Mouse (Mus musculus) liver, embryonic 14.5 days (tissue): ENCODE results near the gene Zfp78. TPM values are rescaled to one million over a fixed set of nuclear protein-coding genes. Genes with fewer than 3 reads are reported as not detected.

Experiments
- ATAC-seq: fragments of 200-750 bp; cut with Nextera tagmentation; 2 replicates; pipeline ENCODE4 v1.8.0; 2017; ENCODE audit warnings: moderate number of reproducible peaks, mild to moderate bottlenecking, moderate library complexity; ENCODE audit not compliant: insufficient read depth
- DNase-seq, 3 experiments: peaks; one replicate each; pipeline ENCODE4 v3.0.0-alpha.2; 2012 to 2013; ENCODE audit warnings: low read depth in 3 of 3, low spot score in 3 of 3
- H3K27ac ChIP-seq: fragments of 300-500 bp; sonication (generic); 2 replicates; pipeline ENCODE4 v1.5.1; 2014; ENCODE audit warnings: moderate library complexity, mild to moderate bottlenecking, control low read depth, inconsistent platforms
- H3K27me3 ChIP-seq: fragments of 300-500 bp; sonication (generic); 2 replicates; pipeline ENCODE4 v1.6.1; 2014; ENCODE audit warnings: mild to moderate bottlenecking, low read length, moderate library complexity; ENCODE audit not compliant: control insufficient read depth, insufficient read depth
- H3K36me3 ChIP-seq: fragments of 300-500 bp; sonication (generic); replicated peaks from 2 replicates; pipeline ENCODE4 v1.6.1; 2014; ENCODE audit warnings: low read depth; ENCODE audit not compliant: control insufficient read depth, insufficient read depth
- H3K4me1 ChIP-seq, 2 experiments: fragments of 200-500 bp in 1 of 2; fragments of 300-500 bp in 1 of 2; sonication (generic) in 1 of 2; replicated peaks; 2 replicates each; pipeline ENCODE4 v1.6.1; 2012 to 2014; ENCODE audit warnings: antibody characterized with exemption in 1 of 2, inconsistent platforms in 1 of 2, low read length in 1 of 2; ENCODE audit not compliant: control insufficient read depth in 2 of 2, insufficient read depth in 2 of 2
- H3K4me2 ChIP-seq: fragments of 300-500 bp; sonication (generic); 2 replicates; pipeline ENCODE4 v1.6.1; 2014; ENCODE audit warnings: low read depth, mild to moderate bottlenecking, control low read depth, moderate library complexity
- H3K4me3 ChIP-seq, 2 experiments: fragments of 200-500 bp in 1 of 2; fragments of 300-500 bp in 1 of 2; sonication (generic) in 1 of 2; 2 replicates each; pipeline ENCODE4 v1.5.1; 2012 to 2014; ENCODE audit warnings: low read depth in 2 of 2, low read length in 2 of 2, mild to moderate bottlenecking in 2 of 2, control low read depth in 1 of 2, inconsistent platforms in 1 of 2, moderate library complexity in 1 of 2; ENCODE audit not compliant: insufficient read depth in 1 of 2
- H3K9ac ChIP-seq: fragments of 300-500 bp; sonication (generic); replicated peaks from 2 replicates; pipeline ENCODE4 v1.6.1; 2014; ENCODE audit warnings: mild to moderate bottlenecking, control low read depth, moderate library complexity
- H3K9me3 ChIP-seq: fragments of 300-500 bp; sonication (generic); 2 replicates; pipeline ENCODE4 v1.6.1; 2016; ENCODE audit warnings: low read length, mixed read lengths; ENCODE audit not compliant: control insufficient read depth
- CTCF ChIP-seq: IDR thresholded peaks from 2 replicates; pipeline ENCODE4 v1.5.1; 2016; ENCODE audit warnings: antibody characterized with exemption, low read depth, control low read depth
- EP300 ChIP-seq: IDR thresholded peaks from 2 replicates; pipeline ENCODE4 v1.6.1; 2016; ENCODE audit warnings: antibody characterized with exemption, low read depth
- WGBS: fragments of 180-500 bp; shearing (Covaris S2); extraction: QIAGEN DNeasy Blood & Tissue Kit; methylation state at CpG from one replicate; pipeline ENCODE4 v1.1.7; 2014; ENCODE audit not compliant: insufficient replicate concordance; 5-methylcytosine and 5-hydroxymethylcytosine counted together
- polyA plus RNA-seq, 2 experiments: library from polyadenylated mRNA; depleted of rRNA in 1 of 2; stranded (reverse) in 1 of 2; unstranded in 1 of 2; fragments of >200 nt; fragmentation: Nextera tagmentation in 1 of 2; extraction: Ambion mirVana in 1 of 2; gene quantifications; 2 replicates each; pipeline versions ENCODE4 v1.2.1 to v1.2.3; 2012 to 2014

Gene Zfp78
- polyA plus RNA-seq, 2 experiments, result 0.67 to 0.83 TPM

DNA sequence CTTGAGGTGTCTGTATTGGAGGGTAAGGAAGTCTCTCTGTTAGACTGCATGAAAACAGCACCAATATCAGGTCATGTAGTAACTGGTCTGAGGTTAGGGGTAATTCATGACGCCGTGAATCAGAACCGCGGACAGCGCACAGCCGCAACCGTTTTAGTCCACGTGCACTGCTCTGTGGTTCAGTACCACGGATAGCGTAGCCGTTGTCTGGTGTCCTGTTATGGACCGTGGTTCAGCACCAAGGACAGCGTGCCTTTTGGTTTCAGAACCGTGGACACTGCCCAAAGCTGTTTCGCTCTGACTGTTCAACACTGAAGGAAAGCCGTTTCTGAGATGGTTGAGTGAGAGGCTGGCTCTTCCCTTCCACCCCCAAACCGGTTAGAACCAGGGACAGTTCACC lies 47.0 kb downstream of the Zfp78 start, which contains the start of gene Gm20715:
Gene Gm20715, plus strand, starts transcription at position 235 of the 400 bp plus-strand sequence.
- ATAC-seq (peak; percentile 84), DNase-seq (peak; percentile 76 to 80 (median 78))
- Histone ChIP-seq H3K4me2 (no peak within 1 kb of the TSS), H3K36me3 (no peaks in the 10 kb centered on the region), H3K27me3 (no peaks in the 10 kb centered on the region), H3K9me3 (no peaks in the 10 kb centered on the region), H3K4me1 (no peaks in the 10 kb centered on the region), H3K27ac (no peak within 1 kb of the TSS), H3K9ac (no peak within 1 kb of the TSS), H3K4me3 (no peak within 1 kb of the TSS)
- WGBS, result 1% methylated on average over 17 of the region's 17 CpGs
- TF ChIP-seq CTCF, result no peak
- peak; percentile 21; the same call in 1 of the 2 replicates for TF ChIP-seq EP300

DNA sequence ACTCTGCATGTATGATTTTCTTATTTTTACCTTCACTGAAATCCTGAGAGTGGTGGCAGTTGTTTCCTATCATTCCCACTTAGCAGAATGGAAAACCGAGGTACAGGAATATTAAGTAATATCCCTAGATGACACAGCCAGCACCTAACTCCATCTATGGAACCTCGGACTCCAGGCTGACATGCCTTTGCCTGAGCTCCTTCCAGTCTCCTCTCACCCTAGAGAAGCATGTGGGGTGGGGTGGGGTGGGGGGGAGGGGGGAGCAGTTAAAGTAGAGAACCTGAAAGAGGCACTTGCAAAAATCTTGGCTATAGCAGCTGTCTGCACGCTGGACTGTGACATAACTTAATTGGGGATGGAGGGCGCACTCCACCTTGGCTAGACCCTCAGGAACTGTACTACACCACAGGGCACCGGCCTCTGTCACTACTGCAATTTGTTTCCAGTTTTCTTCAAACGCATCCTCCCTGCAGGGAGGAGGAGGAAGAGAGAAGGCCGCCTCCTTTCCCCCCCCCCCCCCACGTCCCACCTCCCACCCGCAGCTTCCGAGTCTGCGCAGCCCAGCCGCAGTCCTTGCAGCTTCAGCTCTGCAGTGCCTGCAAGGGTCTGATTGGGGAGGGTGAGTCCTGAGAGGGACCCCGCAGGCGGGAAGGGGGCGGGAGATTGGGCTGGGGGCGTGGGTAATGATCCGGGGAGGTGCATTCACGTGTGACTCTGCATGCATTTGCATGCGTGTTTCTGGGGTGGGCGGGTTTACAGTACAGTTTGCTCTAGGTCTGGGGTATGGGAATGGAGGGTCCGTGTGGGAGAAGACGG lies 51.8 kb downstream of the Zfp78 start:
- Histone ChIP-seq H3K9ac (no peak overlapping the region), H3K4me3 (no peak overlapping the region), H3K27me3 (no peaks in the 10 kb centered on the region), H3K36me3 (no peaks in the 10 kb centered on the region), H3K9me3 (no peaks in the 10 kb centered on the region), H3K27ac (no peak overlapping the region), H3K4me1 (no peaks in the 10 kb centered on the region), H3K4me2 (no peak overlapping the region)
- DNase-seq, result no peak
- TF ChIP-seq CTCF (no peak), EP300 (no peak)
- no peak for ATAC-seq
- WGBS, result 12% methylated on average over 20 of the region's 22 CpGs

DNA sequence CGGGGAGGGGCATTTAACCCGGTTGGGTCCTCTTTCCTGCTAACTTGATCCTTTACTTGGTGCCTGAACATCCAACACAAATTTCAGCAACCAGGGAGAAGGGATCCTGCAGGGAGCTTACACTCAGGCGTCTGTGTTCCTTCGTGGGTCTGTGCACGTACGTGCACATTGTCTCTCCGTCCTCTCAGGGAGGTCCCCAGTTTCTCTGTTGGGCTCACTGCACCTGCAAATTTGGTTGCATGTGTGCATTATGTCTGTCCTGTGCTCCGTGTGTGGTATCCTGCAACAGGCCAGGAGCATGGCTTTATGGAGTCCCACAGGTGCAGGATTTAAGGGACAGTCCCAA lies 52.3 kb downstream of the Zfp78 start:
- Histone ChIP-seq H3K4me2 (no peak overlapping the region), H3K4me3 (no peak overlapping the region), H3K4me1 (no peaks in the 10 kb centered on the region), H3K36me3 (no peaks in the 10 kb centered on the region), H3K27me3 (no peaks in the 10 kb centered on the region), H3K9ac (no peak overlapping the region), H3K27ac (no peak overlapping the region), H3K9me3 (no peaks in the 10 kb centered on the region)
- TF ChIP-seq CTCF (no peak), EP300 (no peak)
- ATAC-seq (no peak), DNase-seq (no peak)
- 17% methylated on average over 8 of the region's 8 CpGs for WGBS

GRCm38 (mm10) chr7:6419894-6420293 lies 56.8 kb downstream of the Zfp78 start:
- Histone ChIP-seq H3K4me2 (no peak overlapping the region), H3K4me3 (no peak overlapping the region), H3K9ac (no peak overlapping the region), H3K36me3 (no peaks in the 10 kb centered on the region), H3K27ac (no peak overlapping the region), H3K27me3 (no peaks in the 10 kb centered on the region), H3K9me3 (no peaks in the 10 kb centered on the region), H3K4me1 (no peaks in the 10 kb centered on the region)
- no peak for ATAC-seq
- no peak for DNase-seq
- 56% methylated on average over 6 of the region's 6 CpGs for WGBS
- TF ChIP-seq EP300 (no peak), CTCF (no peak)

DNA sequence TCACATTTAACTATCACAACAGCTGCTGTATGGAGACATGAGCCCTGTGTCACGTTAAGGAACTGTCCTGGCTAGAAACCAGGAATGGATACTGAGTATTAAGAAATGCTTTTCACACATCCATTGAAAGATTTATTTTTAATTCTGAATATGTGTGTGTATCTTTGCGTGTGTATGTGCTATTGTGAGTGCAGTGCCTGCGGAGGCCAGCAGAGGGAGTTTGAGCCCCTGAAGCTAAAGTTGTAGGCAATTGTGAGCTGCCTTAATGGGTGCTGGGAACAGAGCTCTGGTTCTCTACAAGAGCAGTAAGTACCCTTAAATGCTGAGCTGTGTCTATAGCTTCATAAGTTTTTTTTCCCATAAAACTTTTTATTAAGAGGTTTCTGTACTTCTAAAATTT lies 66.3 kb downstream of the Zfp78 start:
- Histone ChIP-seq H3K36me3 (no peaks in the 10 kb centered on the region), H3K4me3 (no peak overlapping the region), H3K4me1 (no peaks in the 10 kb centered on the region), H3K9me3 (no peaks in the 10 kb centered on the region; the same call in 1 of the 2 replicates), H3K9ac (no peak overlapping the region), H3K27ac (no peak overlapping the region), H3K27me3 (no peaks in the 10 kb centered on the region), H3K4me2 (no peak overlapping the region)
- DNase-seq, result no peak
- TF ChIP-seq CTCF (peak; percentile 35), EP300 (no peak)
- no peak for ATAC-seq
- WGBS, result 61% methylated on average over 3 of the region's 3 CpGs
